Mouse (Mus musculus) myocyte (in vitro differentiated cells): Measurements from ENCODE around the gene Gm29427. TPM values are rescaled to one million over a fixed set of nuclear protein-coding genes. Genes with fewer than 3 reads are reported as not detected.

Experiments
- H3K27me3 ChIP-seq: one replicate; pipeline ENCODE4 v1.6.1; 2011; ENCODE audit not compliant: control insufficient read depth, insufficient read depth, insufficient read length
- H3K36me3 ChIP-seq: one replicate; pipeline ENCODE4 v1.6.1; 2011; ENCODE audit not compliant: control insufficient read depth, insufficient read depth
- H3K4me2 ChIP-seq: one replicate; pipeline ENCODE4 v1.6.1; 2011; ENCODE audit warnings: low read depth, control low read depth
- H3K4me3 ChIP-seq: one replicate; pipeline ENCODE4 v1.5.1; 2011; ENCODE audit warnings: mild to moderate bottlenecking, control low read depth, moderate library complexity
- H3K79me2 ChIP-seq: one replicate; pipeline ENCODE4 v1.6.1; 2011; ENCODE audit not compliant: control insufficient read depth, insufficient read depth
- H3ac ChIP-seq: one replicate; pipeline ENCODE4 v1.6.1; 2011; ENCODE audit not compliant: control insufficient read depth, insufficient read length
- CEBPB ChIP-seq: IDR thresholded peaks from 2 replicates; pipeline ENCODE4 v1.6.1; 2011; ENCODE audit warnings: mild to moderate bottlenecking, moderate library complexity; ENCODE audit not compliant: poor library complexity, insufficient read depth, severe bottlenecking
- E2F4 ChIP-seq: IDR thresholded peaks from one replicate; pipeline ENCODE4 v1.6.1; 2011; ENCODE audit warnings: mild to moderate bottlenecking, control low read depth, moderate library complexity; ENCODE audit not compliant: insufficient read depth
- MAX ChIP-seq: IDR thresholded peaks from one replicate; pipeline ENCODE4 v1.6.1; 2011; ENCODE audit warnings: low read depth, mild to moderate bottlenecking, control low read depth
- MYOD1 ChIP-seq, 3 experiments: IDR thresholded peaks; one replicate each; pipeline ENCODE4 v1.6.1; 2011; ENCODE audit warnings: control low read depth in 2 of 3, low read depth in 2 of 3, mild to moderate bottlenecking in 2 of 3, moderate library complexity in 1 of 3; ENCODE audit not compliant: insufficient read length in 2 of 3, control insufficient read depth in 1 of 3
- MYOG ChIP-seq, 3 experiments: IDR thresholded peaks; one replicate each; pipeline ENCODE4 v1.6.1; 2011; ENCODE audit warnings: control low read depth in 2 of 3, low read depth in 2 of 3, mild to moderate bottlenecking in 2 of 3; ENCODE audit not compliant: insufficient read length in 2 of 3, control insufficient read depth in 1 of 3, insufficient read depth in 1 of 3
- POLR2A ChIP-seq: IDR thresholded peaks from one replicate; pipeline ENCODE4 v1.6.1; 2011; ENCODE audit warnings: low read depth, mild to moderate bottlenecking, control low read depth, moderate library complexity; ENCODE audit not compliant: insufficient read length
- POLR2AphosphoS2 ChIP-seq: IDR thresholded peaks from one replicate; pipeline ENCODE4 v1.6.1; 2011; ENCODE audit warnings: low read depth, control low read depth; ENCODE audit not compliant: insufficient read length
- REST ChIP-seq: IDR thresholded peaks from one replicate; pipeline ENCODE4 v1.6.1; 2011; ENCODE audit warnings: mild to moderate bottlenecking, control low read depth, moderate library complexity; ENCODE audit not compliant: insufficient read depth, insufficient read length
- SRF ChIP-seq: IDR thresholded peaks from one replicate; pipeline ENCODE4 v1.6.1; 2011; ENCODE audit warnings: low read depth; ENCODE audit not compliant: control insufficient read depth, insufficient read length
- TCF12 ChIP-seq: IDR thresholded peaks from one replicate; pipeline ENCODE4 v1.6.1; 2011; ENCODE audit warnings: mild to moderate bottlenecking, control low read depth; ENCODE audit not compliant: poor library complexity, insufficient read depth, severe bottlenecking
- TCF3 ChIP-seq: IDR thresholded peaks from one replicate; pipeline ENCODE4 v1.6.1; 2011; ENCODE audit warnings: low read depth, control low read depth; ENCODE audit not compliant: insufficient read length
- USF1 ChIP-seq: IDR thresholded peaks from one replicate; pipeline ENCODE4 v1.6.1; 2011; ENCODE audit warnings: low read depth, mild to moderate bottlenecking, control low read depth, moderate library complexity
- polyA plus RNA-seq: library from polyadenylated mRNA; unstranded; fragments of >200 nt; fragmentation: generic; extraction: Trizol; gene quantifications from one replicate; pipeline ENCODE4 v1.2.1, GENCODE M21; 2012; ENCODE audit warnings: missing spikeins

Gene Gm29427
- not detected for polyA plus RNA-seq

DNA sequence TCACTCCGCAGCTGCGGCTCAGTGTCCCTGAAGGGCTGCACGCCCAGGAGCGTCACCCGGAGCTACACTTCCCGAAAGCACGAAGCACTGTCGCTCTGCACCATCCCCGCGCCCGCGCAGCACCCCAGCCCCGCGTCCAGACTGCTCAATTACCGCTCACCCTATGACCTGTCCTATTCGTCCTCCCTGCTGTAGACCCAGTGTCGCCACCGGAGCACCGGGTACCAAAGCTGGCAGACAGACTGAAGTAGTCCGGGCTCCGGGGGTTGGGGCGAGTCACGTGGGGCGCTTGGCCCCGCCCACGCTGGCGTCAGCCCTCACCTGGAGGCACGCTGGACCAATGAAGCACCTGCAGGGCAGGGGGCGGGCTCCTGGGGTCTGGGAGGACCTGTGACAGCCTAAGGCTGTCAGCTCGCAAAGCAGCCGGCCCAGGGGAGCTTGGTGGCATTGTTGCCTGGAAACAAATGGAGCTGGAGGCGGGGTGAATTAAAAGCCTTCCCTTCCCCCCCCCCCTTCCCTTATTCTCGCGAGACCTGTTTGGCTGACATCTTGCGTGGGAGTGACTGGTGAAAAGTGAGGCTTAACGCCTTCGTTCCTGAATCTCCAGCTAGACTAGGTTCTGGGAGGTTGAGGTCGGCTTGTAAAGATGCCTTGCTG is at the start of gene Gm29427:
Gene Gm29427 (minus strand): TSS at position 239 of the 657 bp plus-strand sequence.
- H3K36me3 ChIP-seq = peaks cover 7% of the 10 kb centered on the region
- peak within 1 kb of the TSS; percentile 81 for H3ac ChIP-seq
- no peaks in the 10 kb centered on the region for H3K27me3 ChIP-seq
- TF ChIP-seq CEBPB = no peak
- no peak for TF ChIP-seq MYOD1 (IDR thresholded peaks at IDR 0.05; ENCODE audit: control insufficient read depth in 1 of 3, insufficient read length in 2 of 3, low read depth in 2 of 3)
- TF ChIP-seq TCF12 = no peak
- TF ChIP-seq USF1 = peak; percentile 94
- TF ChIP-seq REST = no peak
- TF ChIP-seq POLR2AphosphoS2 = peak; percentile 82
- TF ChIP-seq POLR2A = peak; percentile 65
- H3K79me2 ChIP-seq = peaks cover 37% of the 10 kb centered on the region
- peak within 1 kb of the TSS; percentile 94 for H3K4me2 ChIP-seq
- H3K4me3 ChIP-seq = peak within 1 kb of the TSS; percentile 99

DNA sequence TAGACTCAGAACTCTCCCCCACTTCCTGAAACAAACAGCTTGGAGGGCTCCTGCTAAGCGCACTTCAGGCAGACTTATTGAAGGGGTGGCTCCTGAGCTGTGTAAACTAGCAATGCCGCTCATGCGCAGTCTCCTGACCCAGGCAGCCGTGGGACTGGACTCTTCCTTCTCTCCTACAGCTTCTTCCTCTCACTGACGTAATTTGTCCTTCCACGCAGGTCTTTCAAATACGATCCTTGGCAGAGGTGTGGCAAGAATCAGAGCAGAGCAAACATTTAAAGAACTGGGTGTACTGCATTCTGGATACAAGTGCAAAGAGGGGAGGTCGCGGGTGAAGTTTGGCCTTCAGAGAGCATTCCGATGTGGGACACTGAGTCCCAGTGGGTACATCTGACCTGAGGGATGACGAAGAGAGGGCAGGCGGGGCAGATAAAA is 48.4 kb upstream of the Gm29427 start:
- TF ChIP-seq REST (no peak), POLR2AphosphoS2 (no peak), E2F4 (no peak), TCF12 (no peak), POLR2A (no peak), SRF (no peak), CEBPB (no peak), USF1 (no peak), MAX (no peak), MYOG (IDR thresholded peaks at IDR 0.05; ENCODE audit: control insufficient read depth in 1 of 3, insufficient read depth in 1 of 3, insufficient read length in 2 of 3, low read depth in 2 of 3) (no peak), TCF3 (no peak)
- H3K27me3 ChIP-seq = no peaks in the 10 kb centered on the region
- no peak overlapping the region for H3K4me2 ChIP-seq
- H3K4me3 ChIP-seq = no peak overlapping the region
- H3K36me3 ChIP-seq = no peaks in the 10 kb centered on the region
- no peaks in the 10 kb centered on the region for H3K79me2 ChIP-seq
- H3ac ChIP-seq = no peak overlapping the region

DNA sequence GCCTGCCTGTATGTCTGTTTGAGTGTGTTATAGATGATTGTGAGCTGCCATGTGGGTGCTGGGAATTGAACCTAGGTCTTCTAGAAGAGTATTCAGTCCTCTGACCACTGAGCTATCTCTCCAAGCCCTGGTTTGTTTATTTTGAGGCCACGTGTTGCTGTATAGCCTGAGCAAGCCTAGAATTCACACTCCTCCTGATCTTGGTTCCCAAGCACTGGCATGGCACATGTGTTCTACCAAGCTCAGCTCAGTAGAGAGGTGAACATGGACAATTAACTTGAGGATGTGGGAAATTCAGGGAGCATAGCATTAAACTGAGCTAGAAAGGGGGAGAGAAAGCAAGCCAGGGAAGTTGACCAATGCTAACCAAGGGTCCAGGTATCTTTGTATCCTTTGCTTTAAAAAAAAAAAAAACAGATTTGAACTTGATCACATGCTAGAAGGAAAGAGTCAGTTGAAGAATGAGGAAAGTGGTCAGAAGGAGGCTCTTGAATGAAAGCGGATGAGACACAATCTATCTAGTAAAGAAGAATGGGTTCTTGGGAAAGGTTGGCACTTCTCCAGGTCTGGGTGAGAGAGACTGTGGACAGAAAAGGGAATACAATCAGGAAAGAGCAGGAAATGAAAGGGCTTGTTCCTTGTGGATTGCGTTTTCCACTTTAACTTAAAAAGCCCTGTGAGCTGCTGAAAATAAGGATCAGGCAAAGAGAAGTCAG is 46.6 kb upstream of the Gm29427 start:
- H3K36me3 ChIP-seq = no peaks in the 10 kb centered on the region
- no peak overlapping the region for H3ac ChIP-seq
- TF ChIP-seq TCF3 (no peak), TCF12 (no peak), CEBPB (no peak), MAX (no peak), REST (no peak), POLR2A (no peak), POLR2AphosphoS2 (no peak), MYOD1 (IDR thresholded peaks at IDR 0.05; ENCODE audit: control insufficient read depth in 1 of 3, insufficient read length in 2 of 3, low read depth in 2 of 3) (no peak), USF1 (no peak), SRF (no peak), E2F4 (no peak), MYOG (IDR thresholded peaks at IDR 0.05; ENCODE audit: control insufficient read depth in 1 of 3, insufficient read depth in 1 of 3, insufficient read length in 2 of 3, low read depth in 2 of 3) (no peak)
- no peaks in the 10 kb centered on the region for H3K79me2 ChIP-seq
- no peaks in the 10 kb centered on the region for H3K27me3 ChIP-seq
- H3K4me2 ChIP-seq = no peak overlapping the region
- no peak overlapping the region for H3K4me3 ChIP-seq

DNA sequence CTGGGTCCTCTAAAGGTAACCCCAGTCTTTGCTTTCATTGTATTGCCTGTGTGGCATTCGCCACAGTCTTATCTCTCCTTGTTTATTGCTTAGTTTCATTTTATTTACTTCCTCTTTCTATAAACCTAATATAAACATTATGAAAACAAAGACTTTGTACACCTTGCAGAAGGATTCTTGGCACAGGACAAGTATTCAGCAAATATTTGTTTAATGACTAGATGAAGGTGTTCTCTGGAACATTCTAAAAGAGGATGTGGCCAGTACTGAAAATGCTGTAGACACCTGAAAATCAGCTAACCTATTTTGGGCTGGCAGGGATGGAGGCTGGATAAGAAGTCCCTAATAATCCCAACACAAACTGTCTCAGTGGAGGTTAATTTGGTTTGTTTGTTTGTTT is 46.0 kb upstream of the Gm29427 start:
- H3K27me3 ChIP-seq = no peaks in the 10 kb centered on the region
- no peak overlapping the region for H3ac ChIP-seq
- no peak overlapping the region for H3K4me2 ChIP-seq
- no peaks in the 10 kb centered on the region for H3K36me3 ChIP-seq
- TF ChIP-seq USF1 (no peak), TCF3 (no peak), POLR2A (no peak), MYOD1 (IDR thresholded peaks at IDR 0.05; ENCODE audit: control insufficient read depth in 1 of 3, insufficient read length in 2 of 3, low read depth in 2 of 3) (no peak), E2F4 (no peak), CEBPB (no peak)
- H3K4me3 ChIP-seq = no peak overlapping the region
- no peaks in the 10 kb centered on the region for H3K79me2 ChIP-seq

DNA sequence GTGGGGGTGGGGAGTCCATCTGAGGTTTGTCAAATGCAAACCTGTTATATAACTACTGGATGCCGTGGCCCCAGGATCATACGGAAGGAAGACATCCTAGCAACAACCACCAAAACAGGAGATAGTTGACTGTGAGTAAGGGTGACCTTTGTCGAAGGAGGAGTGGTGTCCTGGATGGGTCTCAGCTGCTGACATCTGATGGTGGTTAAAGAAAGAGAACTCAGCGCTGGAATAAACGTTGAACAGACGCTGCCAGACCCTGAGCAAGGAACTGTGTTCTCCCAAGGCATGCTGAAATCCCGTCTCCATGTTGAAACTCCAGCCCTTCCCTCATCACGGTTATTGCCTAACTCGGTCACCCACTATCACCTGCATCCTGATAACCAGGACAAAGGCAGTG is 44.1 kb upstream of the Gm29427 start:
- TF ChIP-seq MYOD1 (IDR thresholded peaks at IDR 0.05; ENCODE audit: control insufficient read depth in 1 of 3, insufficient read length in 2 of 3, low read depth in 2 of 3) = no peak
- TF ChIP-seq MYOG (IDR thresholded peaks at IDR 0.05; ENCODE audit: control insufficient read depth in 1 of 3, insufficient read depth in 1 of 3, insufficient read length in 2 of 3, low read depth in 2 of 3) = no peak
- no peak for TF ChIP-seq USF1
- no peak for TF ChIP-seq POLR2AphosphoS2
- no peak for TF ChIP-seq TCF12
- no peak for TF ChIP-seq POLR2A
- TF ChIP-seq E2F4 = no peak
- TF ChIP-seq SRF = no peak
- TF ChIP-seq CEBPB = no peak
- no peaks in the 10 kb centered on the region for H3K36me3 ChIP-seq
- H3K4me2 ChIP-seq = no peak overlapping the region
- no peak overlapping the region for H3K4me3 ChIP-seq
- no peaks in the 10 kb centered on the region for H3K79me2 ChIP-seq
- H3ac ChIP-seq = no peak overlapping the region
- no peaks in the 10 kb centered on the region for H3K27me3 ChIP-seq
